Mouse (Mus musculus) liver, adult 2 months (tissue): ENCODE results near the gene Mrpl42. TPM values are rescaled to one million over a fixed set of nuclear protein-coding genes. Genes with fewer than 3 reads are reported as not detected.

Source experiments
- DNase-seq: peaks from one replicate; pipeline ENCODE4 v3.0.0-alpha.2; 2011; ENCODE audit warnings: low read depth, low spot score; ENCODE audit errors: extremely low read depth
- H3K27ac ChIP-seq: fragments of 200-500 bp; replicated peaks from 2 replicates; pipeline ENCODE4 v1.5.1; 2012; ENCODE audit warnings: low read depth, mild to moderate bottlenecking, control low read depth, inconsistent platforms, low read length; ENCODE audit not compliant: insufficient read depth
- H3K27me3 ChIP-seq: fragments of 200-500 bp; 2 replicates; pipeline ENCODE4 v1.6.1; 2012; ENCODE audit warnings: mild to moderate bottlenecking, moderate library complexity, low read length, inconsistent platforms; ENCODE audit not compliant: control insufficient read depth, insufficient read depth
- H3K36me3 ChIP-seq: fragments of 200-500 bp; 2 replicates; pipeline ENCODE4 v1.6.1; 2012; ENCODE audit warnings: low read length, inconsistent platforms; ENCODE audit not compliant: control insufficient read depth, insufficient read depth
- H3K4me1 ChIP-seq: fragments of 200-500 bp; 2 replicates; pipeline ENCODE4 v1.6.1; 2011; ENCODE audit warnings: low read length; ENCODE audit not compliant: control insufficient read depth, insufficient read depth
- H3K4me3 ChIP-seq: fragments of 200-500 bp; 2 replicates; pipeline ENCODE4 v1.5.1; 2011; ENCODE audit warnings: low read depth, mild to moderate bottlenecking, control low read depth, low read length, moderate library complexity; ENCODE audit not compliant: insufficient read depth
- H3K79me2 ChIP-seq: fragments of 200-500 bp; 2 replicates; pipeline ENCODE4 v1.6.1; 2012; ENCODE audit warnings: inconsistent platforms, mild to moderate bottlenecking, low read length, moderate library complexity; ENCODE audit not compliant: control insufficient read depth, insufficient read depth
- H3K9ac ChIP-seq: fragments of 200-500 bp; 2 replicates; pipeline ENCODE4 v1.6.1; 2012; ENCODE audit warnings: low read depth, mild to moderate bottlenecking, control low read depth, inconsistent platforms, low read length
- CTCF ChIP-seq: fragments of 200-500 bp; IDR thresholded peaks from 2 replicates; pipeline ENCODE4 v1.5.1; 2011; ENCODE audit warnings: low read depth, low read length, control low read depth
- POLR2A ChIP-seq: fragments of 200-500 bp; IDR thresholded peaks from 2 replicates; pipeline ENCODE4 v1.6.1; 2011; ENCODE audit warnings: low read length, control low read depth; ENCODE audit not compliant: insufficient read depth; ENCODE audit errors: extremely low read depth
- WGBS: fragments of 180-500 bp; shearing (Covaris S2); methylation state at CpG from one replicate; pipeline ENCODE4 v1.1.7; 2018; 5-methylcytosine and 5-hydroxymethylcytosine counted together
- polyA plus RNA-seq: library from polyadenylated mRNA; depleted of rRNA; stranded (reverse); fragments of >200 nt; gene quantifications from 2 replicates; pipeline ENCODE4 v1.2.3, GENCODE M21; 2012
- total RNA-seq: library from RNA; depleted of rRNA; stranded (reverse); fragments of >200 nt; gene quantifications from 2 replicates; pipeline ENCODE4 v1.2.3, GENCODE M21; 2014

The Mrpl42 gene
- total and polyA plus RNA-seq, 2 experiments, result 73.1 to 98.5 TPM

DNA sequence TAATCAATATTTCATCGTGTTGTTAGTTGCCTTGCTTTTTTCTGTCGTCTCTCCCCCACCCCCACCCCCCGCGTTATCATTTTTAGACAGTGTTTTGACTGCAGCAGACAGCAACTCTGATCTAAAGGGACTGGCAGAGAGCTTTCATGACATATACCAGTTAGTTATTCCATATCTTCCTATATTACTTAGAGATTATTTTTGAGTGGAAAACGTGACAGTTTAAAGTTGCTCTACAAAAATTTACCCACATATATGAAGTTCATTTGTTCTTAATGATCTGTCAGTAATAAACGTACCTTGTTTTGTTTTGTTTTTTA, 34.4 kb upstream of the Mrpl42 start:
- peaks cover 10% of the 10 kb centered on the region for H3K4me1 ChIP-seq
- WGBS, result 85% methylated on average over 6 of the region's 6 CpGs

DNA sequence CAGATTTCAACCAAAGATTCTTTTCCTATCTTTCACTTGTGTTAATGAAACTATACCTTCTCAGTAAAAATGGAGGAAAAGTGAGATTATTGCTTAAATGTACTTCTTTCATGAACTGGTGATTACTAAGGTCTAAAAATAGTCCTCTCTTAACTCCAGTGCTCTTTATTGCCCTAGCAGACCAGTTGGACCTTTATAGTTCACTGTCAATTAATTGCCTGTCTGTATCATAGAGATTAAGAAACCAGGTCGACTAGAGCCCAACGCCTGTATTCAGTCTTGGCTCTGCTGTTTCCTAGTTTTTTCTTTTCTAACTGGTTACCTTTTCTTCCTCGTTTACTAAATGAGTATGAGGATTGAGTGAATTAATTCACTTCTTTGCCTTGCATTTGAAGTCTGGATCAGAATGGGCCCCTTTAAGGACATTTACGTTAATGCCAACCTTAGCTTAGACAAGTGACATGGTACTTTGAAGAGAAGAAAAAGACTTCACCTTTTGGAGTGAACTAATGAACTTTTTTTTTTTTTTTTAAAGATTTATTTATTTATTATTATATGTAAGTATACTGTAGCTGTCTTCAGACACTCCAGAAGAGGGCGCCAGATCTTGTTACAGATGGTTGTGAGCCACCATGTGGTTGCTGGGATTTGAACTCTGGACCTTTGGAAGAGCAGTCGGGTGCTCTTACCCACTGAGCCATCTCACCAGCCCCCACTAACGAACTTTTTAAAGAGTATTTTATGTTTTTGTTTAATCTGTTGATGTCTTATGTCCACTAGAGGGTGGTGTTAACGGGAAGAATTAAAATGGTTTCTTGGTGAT, 33.9 kb upstream of the Mrpl42 start:
- DNase-seq, result no peak

More for the DNA sequence above, 34.4 kb upstream of the Mrpl42 start:
- no peak for DNase-seq
- no peak for TF ChIP-seq POLR2A
- no peak for TF ChIP-seq CTCF
- H3K4me3 ChIP-seq, result no peak overlapping the region
- no peaks in the 10 kb centered on the region for H3K36me3 ChIP-seq
- H3K27ac ChIP-seq, result no peak overlapping the region
- no peaks in the 10 kb centered on the region for H3K27me3 ChIP-seq
- no peak overlapping the region for H3K9ac ChIP-seq
- peaks cover 25% of the 10 kb centered on the region; the same call in 1 of the 2 replicates for H3K79me2 ChIP-seq

DNA sequence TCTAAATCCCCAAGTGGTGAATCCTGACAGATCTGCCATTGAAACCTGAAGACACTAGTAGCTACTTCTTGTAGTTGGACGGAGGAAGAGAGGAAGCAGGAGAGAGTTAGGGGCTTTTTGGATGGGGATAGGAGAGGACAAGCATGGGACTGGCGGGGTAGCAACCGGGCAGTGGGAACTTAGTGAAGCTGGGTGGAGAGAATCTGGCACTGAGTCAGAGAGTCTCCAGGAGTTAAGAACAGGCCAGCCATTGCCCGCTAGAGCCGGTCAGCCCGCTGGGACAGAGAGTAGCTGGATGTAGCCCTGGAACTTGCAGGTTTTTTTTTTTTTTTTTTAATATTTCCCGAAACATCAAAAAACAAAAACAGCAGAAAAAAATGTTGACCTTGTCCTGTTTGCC, 31.6 kb upstream of the Mrpl42 start:
- TF ChIP-seq POLR2A, result no peak
- TF ChIP-seq CTCF, result no peak
- Histone ChIP-seq H3K36me3 (no peaks in the 10 kb centered on the region), H3K79me2 (peaks cover 37% of the 10 kb centered on the region), H3K4me3 (no peak overlapping the region), H3K4me1 (peaks cover 17% of the 10 kb centered on the region), H3K27me3 (no peaks in the 10 kb centered on the region), H3K27ac (no peak overlapping the region), H3K9ac (no peak overlapping the region)
- DNase-seq, result peak; percentile 41
- WGBS, result 32% methylated on average over 7 of the region's 7 CpGs

More for the DNA sequence above, 33.9 kb upstream of the Mrpl42 start:
- H3K4me1 ChIP-seq, result peaks cover 13% of the 10 kb centered on the region
- H3K4me3 ChIP-seq, result no peak overlapping the region
- H3K27me3 ChIP-seq, result no peaks in the 10 kb centered on the region
- H3K79me2 ChIP-seq, result peaks cover 28% of the 10 kb centered on the region; the same call in 1 of the 2 replicates
- no peaks in the 10 kb centered on the region for H3K36me3 ChIP-seq
- no peak overlapping the region for H3K27ac ChIP-seq
- no peak for TF ChIP-seq POLR2A
- TF ChIP-seq CTCF, result no peak
- H3K9ac ChIP-seq, result no peak overlapping the region
- 88% methylated on average over 8 of the region's 8 CpGs for WGBS

DNA sequence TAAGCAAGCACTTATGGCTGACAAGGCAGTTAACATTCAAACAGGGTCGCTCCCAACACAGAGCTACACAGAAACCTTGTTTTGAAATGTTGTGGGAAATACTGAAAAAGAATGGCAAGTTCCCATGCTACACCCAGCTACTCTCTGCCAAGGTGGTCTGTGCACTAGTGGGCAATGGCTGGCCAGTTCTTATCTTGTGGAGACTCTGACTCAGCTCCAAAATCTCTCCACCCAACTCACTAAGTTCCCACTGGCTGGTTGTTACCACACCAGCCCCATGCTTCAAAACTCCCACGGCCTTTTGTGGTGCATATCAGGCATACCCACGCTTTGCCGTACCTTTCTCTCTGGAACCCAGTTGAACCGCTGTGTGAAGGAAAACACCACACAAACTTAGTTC, 31.2 kb upstream of the Mrpl42 start:
- Histone ChIP-seq H3K4me3 (no peak overlapping the region), H3K36me3 (no peaks in the 10 kb centered on the region), H3K9ac (no peak overlapping the region), H3K4me1 (peaks cover 17% of the 10 kb centered on the region), H3K27ac (no peak overlapping the region), H3K79me2 (peaks cover 35% of the 10 kb centered on the region), H3K27me3 (no peaks in the 10 kb centered on the region)
- no peak for DNase-seq
- 92% methylated on average over 5 of the region's 5 CpGs for WGBS
- TF ChIP-seq CTCF, result no peak

DNA sequence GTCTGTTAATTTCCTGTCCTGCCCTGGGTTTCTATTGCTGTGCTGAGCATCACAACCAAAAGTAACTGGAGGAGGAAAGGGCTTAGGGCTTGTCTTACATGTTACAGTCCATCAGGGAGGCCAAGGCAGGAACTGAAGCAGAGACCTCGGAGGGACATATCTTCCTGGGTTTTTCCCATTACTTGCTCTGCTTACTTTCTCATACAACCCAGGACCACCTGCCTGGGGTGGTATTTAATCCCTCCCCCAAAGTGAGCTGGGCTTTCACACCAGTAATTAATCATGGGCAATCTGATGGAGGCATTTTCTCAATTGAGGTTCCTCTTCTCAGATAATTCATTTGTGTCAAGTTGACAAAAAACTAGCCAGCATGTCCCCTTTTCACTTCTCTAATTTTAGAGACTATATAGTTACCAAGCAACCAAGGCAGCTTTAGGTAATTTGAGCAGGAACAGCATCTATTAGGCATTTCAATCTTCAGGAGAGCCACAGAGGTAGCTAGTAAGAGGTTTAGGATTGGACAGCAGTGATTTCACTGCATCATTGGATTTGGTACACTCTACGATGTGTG, 28.9 kb upstream of the Mrpl42 start:
- peak overlapping the region; percentile 8; the same call in 1 of the 2 replicates for H3K27ac ChIP-seq
- H3K36me3 ChIP-seq, result no peaks in the 10 kb centered on the region
- H3K79me2 ChIP-seq, result peaks cover 35% of the 10 kb centered on the region
- DNase-seq, result no peak
- H3K4me1 ChIP-seq, result peaks cover 22% of the 10 kb centered on the region
- H3K4me3 ChIP-seq, result no peak overlapping the region
- H3K9ac ChIP-seq, result no peak overlapping the region
- no peak for TF ChIP-seq POLR2A
- no peak for TF ChIP-seq CTCF
- no peaks in the 10 kb centered on the region for H3K27me3 ChIP-seq
- 78% methylated on average over 2 of the region's 2 CpGs for WGBS

DNA sequence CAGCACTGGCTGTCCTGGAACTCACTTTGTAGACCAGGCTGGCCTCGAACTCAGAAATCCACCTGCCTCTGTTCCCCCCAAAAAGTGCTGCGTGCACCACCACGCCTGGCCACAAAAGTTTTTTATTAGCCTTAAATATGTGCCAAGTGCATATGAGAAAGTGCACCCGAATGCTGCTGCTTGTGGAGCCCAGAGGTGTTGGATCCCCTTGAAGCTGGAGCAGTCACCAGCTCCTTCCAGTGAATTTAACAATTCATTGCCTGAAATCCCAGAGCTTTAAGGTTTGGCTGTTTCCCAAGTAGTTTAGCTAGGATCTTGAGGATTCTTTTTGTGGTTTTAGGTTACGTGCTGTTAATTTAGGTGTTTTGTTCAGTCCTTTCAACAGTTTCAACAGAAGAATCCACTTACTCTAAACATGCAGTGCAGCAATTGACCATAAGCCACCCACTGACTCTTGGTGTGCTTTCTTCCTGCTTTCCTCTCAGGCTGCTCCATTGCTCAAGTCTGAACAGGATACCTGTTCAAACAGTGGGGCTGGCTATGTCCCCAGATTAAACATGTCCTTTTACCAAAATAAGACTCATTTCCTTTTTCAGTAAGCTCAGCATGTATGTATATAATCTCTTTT, 24.9 kb upstream of the Mrpl42 start:
- whole genome bisulfite sequencing, result 80% methylated on average over 5 of the region's 5 CpGs
- no peak for TF ChIP-seq POLR2A
- TF ChIP-seq CTCF, result no peak
- no peak overlapping the region for H3K4me3 ChIP-seq
- peaks cover 2% of the 10 kb centered on the region; the same call in 1 of the 2 replicates for H3K36me3 ChIP-seq
- H3K27ac ChIP-seq, result no peak overlapping the region
- H3K79me2 ChIP-seq, result peaks cover 32% of the 10 kb centered on the region
- H3K27me3 ChIP-seq, result no peaks in the 10 kb centered on the region
- H3K4me1 ChIP-seq, result peaks cover 19% of the 10 kb centered on the region
- peak; percentile 63 for DNase-seq
- no peak overlapping the region for H3K9ac ChIP-seq
